Mouse (Mus musculus): Measurements from ENCODE around the gene Vps72. TPM values are rescaled to one million over a fixed set of nuclear protein-coding genes. Genes with fewer than 3 reads are reported as not detected.

Vps72 gene
- polyA plus RNA-seq, 1 experiment from 2014 or later, result 278 TPM

- DNase-seq (ENCODE audit: low spot score), result peak; percentile 50
- Histone ChIP-seq H3K27ac (replicated peaks) (peak overlapping the region; percentile 89), H3K36me3 (peaks cover 22% of the 10 kb centered on the region), H3K9me3 (replicated peaks) (no peaks in the 10 kb centered on the region), H3K27me3 (ENCODE audit: low read depth, poor library complexity, severe bottlenecking) (peaks cover 44% of the 10 kb centered on the region), H3K4me1 (peaks cover 50% of the 10 kb centered on the region), H3K4me3 (peak overlapping the region; percentile 84)
- under 1% methylated on average over 30 of the region's 30 CpGs for WGBS
Observed at GRCm38 (mm10) chr3:95161041-95161551, 50.3 kb downstream of the Vps72 start.

- Histone ChIP-seq H3K4me3 (peak overlapping the region; percentile 84), H3K4me1 (peaks cover 50% of the 10 kb centered on the region), H3K27ac (replicated peaks) (peak overlapping the region; percentile 89), H3K9me3 (replicated peaks) (no peaks in the 10 kb centered on the region), H3K36me3 (peaks cover 29% of the 10 kb centered on the region), H3K27me3 (ENCODE audit: low read depth, poor library complexity, severe bottlenecking) (peaks cover 44% of the 10 kb centered on the region)
- DNase-seq (ENCODE audit: low spot score), result no peak
- 7% methylated on average over 9 of the region's 9 CpGs for whole genome bisulfite sequencing
Observed at GRCm38 (mm10) chr3:95161618-95162344, 51.0 kb downstream of the Vps72 start.

GRCm38 (mm10) chr3:95162345-95162628 lies 51.5 kb downstream of the Vps72 start:
- 39% methylated on average over 2 of the region's 2 CpGs for whole genome bisulfite sequencing
- Histone ChIP-seq H3K36me3 (peaks cover 34% of the 10 kb centered on the region), H3K4me1 (peaks cover 50% of the 10 kb centered on the region), H3K4me3 (peak overlapping the region; percentile 84), H3K27me3 (ENCODE audit: low read depth, poor library complexity, severe bottlenecking) (peaks cover 44% of the 10 kb centered on the region), H3K9me3 (replicated peaks) (no peaks in the 10 kb centered on the region), H3K27ac (replicated peaks) (peak overlapping the region; percentile 89; the same call in 1 of the 2 replicates)
- no peak for DNase-seq (ENCODE audit: low spot score)

- DNase-seq (ENCODE audit: low spot score), result no peak
- H3K36me3 ChIP-seq, result peaks cover 47% of the 10 kb centered on the region
- H3K9me3 ChIP-seq (replicated peaks), result no peaks in the 10 kb centered on the region
- WGBS, result 72% methylated on average over 11 of the region's 11 CpGs
- H3K4me1 ChIP-seq, result peaks cover 50% of the 10 kb centered on the region
- peak overlapping the region; percentile 84; the same call in 1 of the 2 replicates for H3K4me3 ChIP-seq
- no peak overlapping the region; the same call in 1 of the 2 replicates for H3K27ac ChIP-seq (replicated peaks)
- peaks cover 41% of the 10 kb centered on the region for H3K27me3 ChIP-seq (ENCODE audit: low read depth, poor library complexity, severe bottlenecking)
Observed at GRCm38 (mm10) chr3:95163419-95164255, 52.8 kb downstream of the Vps72 start.

- peaks cover 48% of the 10 kb centered on the region for H3K4me1 ChIP-seq
- H3K27me3 ChIP-seq (ENCODE audit: low read depth, poor library complexity, severe bottlenecking), result peaks cover 41% of the 10 kb centered on the region
- H3K9me3 ChIP-seq (replicated peaks), result no peaks in the 10 kb centered on the region
- H3K36me3 ChIP-seq, result peaks cover 53% of the 10 kb centered on the region
- no peak for DNase-seq (ENCODE audit: low spot score)
- WGBS, result 75% methylated on average over 5 of the region's 5 CpGs
- H3K4me3 ChIP-seq, result no peak overlapping the region
- H3K27ac ChIP-seq (replicated peaks), result no peak overlapping the region
Observed at GRCm38 (mm10) chr3:95164256-95164550, 53.4 kb downstream of the Vps72 start.

GRCm38 (mm10) chr3:95164840-95165239 lies 54.0 kb downstream of the Vps72 start:
- Histone ChIP-seq H3K36me3 (peaks cover 59% of the 10 kb centered on the region), H3K27ac (replicated peaks) (no peak overlapping the region), H3K9me3 (replicated peaks) (no peaks in the 10 kb centered on the region), H3K4me1 (peaks cover 42% of the 10 kb centered on the region), H3K4me3 (no peak overlapping the region), H3K27me3 (ENCODE audit: low read depth, poor library complexity, severe bottlenecking) (peaks cover 41% of the 10 kb centered on the region)
- WGBS, result 78% methylated on average over 5 of the region's 5 CpGs
- DNase-seq (ENCODE audit: low spot score), result no peak

- no peak for DNase-seq (ENCODE audit: low spot score)
- 86% methylated on average over 10 of the region's 10 CpGs for WGBS
- H3K4me1 ChIP-seq, result peaks cover 23% of the 10 kb centered on the region
- H3K27ac ChIP-seq (replicated peaks), result no peak overlapping the region
- no peak overlapping the region for H3K4me3 ChIP-seq
- peaks cover 86% of the 10 kb centered on the region for H3K36me3 ChIP-seq
- H3K9me3 ChIP-seq (replicated peaks), result 0 out of 2 replicates have a peak, but pooled peaks cover 5% of the 10 kb centered on the region
- H3K27me3 ChIP-seq (ENCODE audit: low read depth, poor library complexity, severe bottlenecking), result peaks cover 68% of the 10 kb centered on the region
Observed at GRCm38 (mm10) chr3:95169996-95170395, 59.2 kb downstream of the Vps72 start.

- Histone ChIP-seq H3K36me3 (peaks cover 75% of the 10 kb centered on the region), H3K4me3 (no peak overlapping the region), H3K27me3 (ENCODE audit: low read depth, poor library complexity, severe bottlenecking) (peaks cover 68% of the 10 kb centered on the region), H3K4me1 (peaks cover 23% of the 10 kb centered on the region), H3K27ac (replicated peaks) (no peak overlapping the region), H3K9me3 (replicated peaks) (0 out of 2 replicates have a peak, but pooled peaks cover 5% of the 10 kb centered on the region)
- 93% methylated on average over 6 of the region's 6 CpGs for WGBS
- no peak for DNase-seq (ENCODE audit: low spot score)
Observed at GRCm38 (mm10) chr3:95171105-95171504, 60.3 kb downstream of the Vps72 start.

Small RNA genes lying within 50 kb of the gene (microRNA-seq; reads per million reads assigned to microRNA genes)
- not detected for gene Mir8099-1

Other genes starting within 250 kb of the Vps72 start
- gene Psmb4, start 224.1 kb upstream of the Vps72 start, polyA plus RNA-seq (2016; fragmentation: Nextera tagmentation; extraction: Ambion mirVana), result 349 and 357 TPM in 2 replicates
- gene Selenbp1, start 178.0 kb upstream of the Vps72 start, polyA plus RNA-seq (2016; fragmentation: Nextera tagmentation; extraction: Ambion mirVana), result 4.1 and 4.2 TPM in 2 replicates
- 4.9 and 5.1 TPM in 2 replicates for gene Rfx5, start 156.9 kb upstream of the Vps72 start, polyA plus RNA-seq (2016; fragmentation: Nextera tagmentation; extraction: Ambion mirVana)
- gene Pi4kb, start 136.3 kb upstream of the Vps72 start, polyA plus RNA-seq (2016; fragmentation: Nextera tagmentation; extraction: Ambion mirVana), result 21.4 and 24.9 TPM in 2 replicates
- gene Zfp687, start 95.6 kb upstream of the Vps72 start, polyA plus RNA-seq (2016; fragmentation: Nextera tagmentation; extraction: Ambion mirVana), result 40.0 and 42.2 TPM in 2 replicates
- 341 and 345 TPM in 2 replicates for gene Psmd4, start 68.4 kb upstream of the Vps72 start, polyA plus RNA-seq (2016; fragmentation: Nextera tagmentation; extraction: Ambion mirVana)
- 18.0 and 18.7 TPM in 2 replicates for gene Pip5k1a, start 4.1 kb upstream of the Vps72 start, polyA plus RNA-seq (2016; fragmentation: Nextera tagmentation; extraction: Ambion mirVana)
- 0.27 and 0.88 TPM in 2 replicates for gene Tmod4, start 13.5 kb downstream of the Vps72 start, polyA plus RNA-seq (2016; fragmentation: Nextera tagmentation; extraction: Ambion mirVana)
- gene Scnm1, start 23.0 kb downstream of the Vps72 start, polyA plus RNA-seq (2016; fragmentation: Nextera tagmentation; extraction: Ambion mirVana), result 79.5 and 88.6 TPM in 2 replicates
- 13.5 and 17.0 TPM in 2 replicates for gene Lysmd1, start 23.1 kb downstream of the Vps72 start, polyA plus RNA-seq (2016; fragmentation: Nextera tagmentation; extraction: Ambion mirVana)
- gene Tnfaip8l2, start 31.3 kb downstream of the Vps72 start, polyA plus RNA-seq (2016; fragmentation: Nextera tagmentation; extraction: Ambion mirVana), result 1.8 and 3.0 TPM in 2 replicates
- 7.6 and 10.8 TPM in 2 replicates for gene Sema6c, start 49.4 kb downstream of the Vps72 start, polyA plus RNA-seq (2016; fragmentation: Nextera tagmentation; extraction: Ambion mirVana)
- 10.6 and 11.3 TPM in 2 replicates for gene Gabpb2, start 106.9 kb downstream of the Vps72 start, polyA plus RNA-seq (2016; fragmentation: Nextera tagmentation; extraction: Ambion mirVana)
- 92.5 and 92.7 TPM in 2 replicates for gene Cdc42se1, start 117.7 kb downstream of the Vps72 start, polyA plus RNA-seq (2016; fragmentation: Nextera tagmentation; extraction: Ambion mirVana)
- gene Mllt11, start 121.1 kb downstream of the Vps72 start, polyA plus RNA-seq (2016; fragmentation: Nextera tagmentation; extraction: Ambion mirVana), result 41.1 and 72.9 TPM in 2 replicates
- 0.24 and 0.25 TPM in 2 replicates for gene Gm128, start 130.6 kb downstream of the Vps72 start, polyA plus RNA-seq (2016; fragmentation: Nextera tagmentation; extraction: Ambion mirVana)
- 0.09 and 0.32 TPM in 2 replicates for gene Bnipl, start 140.2 kb downstream of the Vps72 start, polyA plus RNA-seq (2016; fragmentation: Nextera tagmentation; extraction: Ambion mirVana)
- 29.2 and 37.6 TPM in 2 replicates for gene Mindy1, start 170.3 kb downstream of the Vps72 start, polyA plus RNA-seq (2016; fragmentation: Nextera tagmentation; extraction: Ambion mirVana)
- gene Prune1, start 171.1 kb downstream of the Vps72 start, polyA plus RNA-seq (2016; fragmentation: Nextera tagmentation; extraction: Ambion mirVana), result 25.2 and 27.9 TPM in 2 replicates
- gene Anxa9, start 196.2 kb downstream of the Vps72 start, polyA plus RNA-seq (2016; fragmentation: Nextera tagmentation; extraction: Ambion mirVana), result 1.5 and 1.9 TPM in 2 replicates
- 116 and 120 TPM in 2 replicates for gene Cers2, start 203.8 kb downstream of the Vps72 start, polyA plus RNA-seq (2016; fragmentation: Nextera tagmentation; extraction: Ambion mirVana)
- gene Setdb1, start 246.2 kb downstream of the Vps72 start, polyA plus RNA-seq (2016; fragmentation: Nextera tagmentation; extraction: Ambion mirVana), result 52.3 and 61.9 TPM in 2 replicates